Mouse (Mus musculus) liver, postnatal 0 days (tissue): ENCODE measurements around the gene Cradd. TPM values are rescaled to one million over a fixed set of nuclear protein-coding genes. Genes with fewer than 3 reads are reported as not detected.

ENCODE experiments used
- ATAC-seq: fragments of 200-750 bp; cut with Nextera tagmentation; 2 replicates; pipeline ENCODE4 v1.8.0; 2017; ENCODE audit warnings: mild to moderate bottlenecking, moderate library complexity
- DNase-seq: peaks from one replicate; pipeline ENCODE4 v3.0.0-alpha.2; 2016
- H3K27ac ChIP-seq: fragments of 300-500 bp; sonication (generic); 2 replicates; pipeline ENCODE4 v1.5.1; 2014; ENCODE audit warnings: antibody characterized with exemption, moderate library complexity, mild to moderate bottlenecking, low read depth
- H3K27me3 ChIP-seq: fragments of 300-500 bp; sonication (generic); 2 replicates; pipeline ENCODE4 v1.6.1; 2014; ENCODE audit warnings: low read length, control low read depth, mixed read lengths; ENCODE audit not compliant: insufficient read depth
- H3K36me3 ChIP-seq: fragments of 300-500 bp; sonication (generic); replicated peaks from 2 replicates; pipeline ENCODE4 v1.6.1; 2014; ENCODE audit warnings: mild to moderate bottlenecking, control low read depth, low read length, moderate library complexity, mixed read lengths; ENCODE audit not compliant: insufficient read depth
- H3K4me1 ChIP-seq: fragments of 300-500 bp; sonication (generic); 2 replicates; pipeline ENCODE4 v1.6.1; 2014; ENCODE audit warnings: antibody characterized with exemption, mild to moderate bottlenecking, control low read depth; ENCODE audit not compliant: insufficient read depth
- H3K4me2 ChIP-seq: fragments of 300-500 bp; sonication (generic); 2 replicates; pipeline ENCODE4 v1.6.1; 2014; ENCODE audit warnings: low read depth, mild to moderate bottlenecking, low read length, moderate library complexity, mixed read lengths
- H3K4me3 ChIP-seq: fragments of 300-500 bp; sonication (generic); 2 replicates; pipeline ENCODE4 v1.5.1; 2014; ENCODE audit warnings: low read depth, low read length
- H3K9ac ChIP-seq: fragments of 300-500 bp; sonication (generic); replicated peaks from 2 replicates; pipeline ENCODE4 v1.6.1; 2014; ENCODE audit warnings: mild to moderate bottlenecking, moderate library complexity
- H3K9me3 ChIP-seq: fragments of 300-500 bp; sonication (generic); 2 replicates; pipeline ENCODE4 v1.6.1; 2016; ENCODE audit warnings: mild to moderate bottlenecking, control low read depth, low read length, mixed read lengths
- CTCF ChIP-seq: sonication (generic); IDR thresholded peaks from 2 replicates; pipeline ENCODE4 v1.5.1; 2016; ENCODE audit warnings: antibody characterized with exemption, low read depth
- EP300 ChIP-seq: IDR thresholded peaks from 2 replicates; pipeline ENCODE4 v1.6.1; 2016; ENCODE audit warnings: antibody characterized with exemption, low read depth, mild to moderate bottlenecking
- WGBS: fragments of 180-500 bp; shearing (Covaris S2); extraction: QIAGEN DNeasy Blood & Tissue Kit; methylation state at CpG from one replicate; pipeline ENCODE4 v1.1.7; 2014; ENCODE audit not compliant: insufficient replicate concordance; 5-methylcytosine and 5-hydroxymethylcytosine counted together
- polyA plus RNA-seq: library from polyadenylated mRNA; unstranded; fragments of >200 nt; fragmentation: Nextera tagmentation; extraction: Ambion mirVana; gene quantifications from 2 replicates; pipeline ENCODE4 v1.2.1, GENCODE M21; 2015

Cradd gene
- polyA plus RNA-seq, 1 experiment from 2014 or later, result 6.5 TPM

GRCm38 (mm10) chr10:95367241-95367640 is 43.3 kb upstream of the Cradd start:
- Histone ChIP-seq H3K9me3 (no peaks in the 10 kb centered on the region), H3K4me3 (no peak overlapping the region), H3K9ac (no peak overlapping the region), H3K27me3 (no peaks in the 10 kb centered on the region), H3K27ac (no peak overlapping the region), H3K4me1 (no peaks in the 10 kb centered on the region), H3K4me2 (no peak overlapping the region), H3K36me3 (no peaks in the 10 kb centered on the region)
- DNase-seq (no peak), ATAC-seq (no peak)
- no peak for TF ChIP-seq EP300
- no peak for TF ChIP-seq CTCF
- WGBS, result 81% methylated on average over 7 of the region's 7 CpGs

DNA sequence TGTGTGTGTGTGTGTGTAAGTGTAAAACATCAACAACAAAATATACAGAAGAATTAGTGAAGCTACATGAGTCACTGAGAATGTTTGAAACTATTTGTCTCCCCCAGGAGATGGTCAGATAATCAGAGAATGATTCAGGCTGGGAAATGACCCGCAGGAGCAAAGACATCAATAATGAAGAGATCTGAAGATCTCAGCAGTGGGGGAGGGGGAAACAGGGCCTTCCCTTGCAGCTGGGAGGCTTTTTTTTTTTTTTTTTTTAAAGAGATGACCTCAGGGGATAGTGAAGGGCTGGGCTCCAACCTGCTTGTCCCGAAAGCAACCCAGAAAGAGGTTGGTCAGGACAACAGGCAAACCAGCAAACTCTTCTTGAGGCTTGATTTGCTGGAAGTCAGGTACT is 38.4 kb upstream of the Cradd start:
- H3K36me3 ChIP-seq, result no peaks in the 10 kb centered on the region

GRCm38 (mm10) chr10:95361260-95361841 is 37.4 kb upstream of the Cradd start:
- Histone ChIP-seq H3K4me2 (no peak overlapping the region), H3K9me3 (no peaks in the 10 kb centered on the region), H3K9ac (no peak overlapping the region), H3K27me3 (no peaks in the 10 kb centered on the region), H3K36me3 (no peaks in the 10 kb centered on the region), H3K27ac (no peak overlapping the region), H3K4me3 (no peak overlapping the region), H3K4me1 (no peaks in the 10 kb centered on the region)
- ATAC-seq (peak; percentile 96), DNase-seq (no peak)
- WGBS, result 65% methylated on average over 12 of the region's 12 CpGs
- TF ChIP-seq CTCF, result no peak
- peak; percentile 55 for TF ChIP-seq EP300

More for the DNA sequence above, 38.4 kb upstream of the Cradd start:
- DNase-seq, result no peak
- H3K9ac ChIP-seq, result no peak overlapping the region
- H3K27ac ChIP-seq, result no peak overlapping the region
- H3K4me3 ChIP-seq, result no peak overlapping the region
- 46% methylated on average over 2 of the region's 2 CpGs for WGBS
- no peaks in the 10 kb centered on the region for H3K4me1 ChIP-seq
- H3K9me3 ChIP-seq, result no peaks in the 10 kb centered on the region
- H3K4me2 ChIP-seq, result no peak overlapping the region
- H3K27me3 ChIP-seq, result no peaks in the 10 kb centered on the region
- no peak for ATAC-seq
- no peak for TF ChIP-seq EP300
- no peak for TF ChIP-seq CTCF

GRCm38 (mm10) chr10:95360048-95360447 is 36.1 kb upstream of the Cradd start:
- Histone ChIP-seq H3K27ac (no peak overlapping the region), H3K27me3 (no peaks in the 10 kb centered on the region), H3K36me3 (no peaks in the 10 kb centered on the region), H3K4me3 (no peak overlapping the region), H3K9me3 (no peaks in the 10 kb centered on the region), H3K4me2 (no peak overlapping the region), H3K9ac (no peak overlapping the region), H3K4me1 (no peaks in the 10 kb centered on the region)
- DNase-seq (no peak), ATAC-seq (no peak)
- no peak for TF ChIP-seq EP300
- no peak for TF ChIP-seq CTCF
- 91% methylated on average over 5 of the region's 5 CpGs for WGBS

- TF ChIP-seq CTCF (no peak), EP300 (no peak)
- H3K4me1 ChIP-seq, result no peaks in the 10 kb centered on the region
- no peak overlapping the region for H3K4me2 ChIP-seq
- no peak for ATAC-seq
- DNase-seq, result no peak
- H3K27ac ChIP-seq, result no peak overlapping the region
- no peaks in the 10 kb centered on the region for H3K36me3 ChIP-seq
- no peaks in the 10 kb centered on the region for H3K9me3 ChIP-seq
- H3K27me3 ChIP-seq, result no peaks in the 10 kb centered on the region
- no peak overlapping the region for H3K4me3 ChIP-seq
- no peak overlapping the region for H3K9ac ChIP-seq
- WGBS, result 61% methylated on average over 3 of the region's 3 CpGs
Measured at GRCm38 (mm10) chr10:95357721-95358120, 33.8 kb upstream of the Cradd start.

GRCm38 (mm10) chr10:95356711-95357110 is 32.8 kb upstream of the Cradd start:
- no peak overlapping the region for H3K27ac ChIP-seq
- no peak overlapping the region for H3K4me2 ChIP-seq
- TF ChIP-seq CTCF, result no peak
- TF ChIP-seq EP300, result no peak
- H3K4me1 ChIP-seq, result no peaks in the 10 kb centered on the region
- DNase-seq, result no peak
- no peaks in the 10 kb centered on the region for H3K9me3 ChIP-seq
- no peaks in the 10 kb centered on the region for H3K27me3 ChIP-seq
- no peaks in the 10 kb centered on the region for H3K36me3 ChIP-seq
- 83% methylated on average over 7 of the region's 7 CpGs for WGBS
- no peak for ATAC-seq
- H3K9ac ChIP-seq, result no peak overlapping the region
- H3K4me3 ChIP-seq, result no peak overlapping the region
